Mouse (Mus musculus) kidney, adult 18-20 months (tissue): ENCODE results near the gene Nadk.
A peak's percentile ranks its signal among the peaks of the same experiment; 100 is the strongest.
"Not testable (repeated sequence)": the region's sequence is repeated elsewhere in the genome, so short reads cannot be mapped to it uniquely, and the experiment has no call there.

ENCODE experiments used
- DNase-seq: peaks from one replicate; pipeline ENCODE4 v3.0.0; 2021

Nadk gene

DNA sequence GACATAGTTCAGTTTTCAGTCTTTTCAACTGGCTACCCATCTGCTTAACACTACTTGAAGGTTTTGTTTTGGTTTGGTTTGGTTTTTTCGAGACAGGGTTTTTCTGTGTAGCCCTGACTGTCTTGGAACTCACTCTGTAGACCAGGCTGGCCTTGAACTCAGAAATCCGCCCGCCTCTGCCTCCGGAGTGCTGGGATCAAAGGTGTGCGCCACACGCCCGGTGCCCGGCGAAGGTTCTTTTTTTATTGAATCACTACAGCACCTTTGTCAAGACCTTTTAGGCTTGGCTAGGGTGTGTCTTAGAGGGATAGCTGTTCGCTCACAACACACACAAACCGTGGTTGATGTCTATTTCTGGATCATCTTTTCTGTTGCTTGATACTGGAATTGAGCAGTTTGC is 8.1 kb downstream of the Nadk start:
- DNase-seq: not testable (repeated sequence)

DNA sequence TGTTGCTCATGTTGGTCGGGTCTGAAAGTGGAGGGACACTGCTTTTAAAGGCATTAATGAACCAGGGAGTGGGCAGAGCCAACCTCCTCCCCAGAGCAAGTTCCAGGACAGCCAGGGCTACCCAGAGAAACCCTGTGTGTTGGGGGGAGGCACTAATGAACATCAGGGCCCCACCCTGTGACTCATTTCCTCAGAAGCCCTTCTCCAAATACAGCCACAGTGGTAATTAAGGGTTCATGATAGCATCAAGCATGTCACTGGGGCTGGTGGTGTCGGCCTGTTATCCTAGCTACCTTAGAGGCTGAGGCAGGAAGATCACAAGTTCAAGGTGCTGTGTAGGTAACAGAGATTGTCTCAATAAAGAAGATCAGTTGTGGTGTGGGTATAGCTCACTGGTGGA is 9.3 kb downstream of the Nadk start:
- DNase-seq: no peak

DNA sequence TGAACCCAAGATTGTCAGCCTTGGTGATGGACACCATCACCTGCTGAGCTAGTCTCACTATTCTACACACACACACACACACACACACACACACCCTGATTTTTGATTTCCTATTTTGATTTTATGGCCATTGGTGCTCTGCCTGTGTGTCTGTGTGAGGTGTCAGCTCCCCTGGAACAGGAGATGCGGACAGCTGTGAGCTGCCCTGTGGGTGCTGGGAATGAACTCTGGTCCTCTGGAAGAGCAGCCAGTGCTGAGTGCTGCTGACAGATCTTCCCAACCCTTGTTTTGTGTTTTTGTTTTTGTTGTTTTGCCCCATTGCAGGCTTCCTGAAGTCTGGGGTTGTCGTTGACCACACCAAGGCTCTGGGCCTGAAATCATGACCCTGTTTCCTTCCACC is 11.0 kb downstream of the Nadk start:
- no peak for DNase-seq

- DNase-seq: no peak
Observed at GRCm38 (mm10) chr4:155573876-155574275, 11.7 kb downstream of the Nadk start.

- DNase-seq: no peak
Observed at GRCm38 (mm10) chr4:155574931-155575330, 12.8 kb downstream of the Nadk start.

GRCm38 (mm10) chr4:155575521-155575920 is 13.3 kb downstream of the Nadk start:
- DNase-seq: no peak

DNA sequence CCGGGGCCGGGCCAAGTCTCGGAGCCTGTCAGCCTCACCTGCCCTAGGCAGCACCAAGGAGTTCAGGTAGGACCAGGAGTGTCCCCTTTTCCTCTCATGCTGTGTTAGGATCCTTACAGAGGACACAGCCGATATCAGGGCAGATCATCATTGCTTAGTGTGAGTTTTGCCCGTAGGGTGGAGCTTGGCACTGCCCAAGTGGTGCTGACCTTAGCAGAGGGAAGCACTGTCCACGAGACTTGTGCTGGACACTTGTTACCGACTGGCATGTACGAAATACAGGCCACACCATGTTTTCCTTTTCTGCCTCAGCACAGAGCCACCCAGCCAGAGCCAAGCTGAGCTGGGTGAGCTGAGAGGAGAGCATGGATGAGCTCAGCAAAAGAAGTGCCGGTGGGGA is 15.0 kb downstream of the Nadk start:
- DNase-seq: peak; percentile 50

DNA sequence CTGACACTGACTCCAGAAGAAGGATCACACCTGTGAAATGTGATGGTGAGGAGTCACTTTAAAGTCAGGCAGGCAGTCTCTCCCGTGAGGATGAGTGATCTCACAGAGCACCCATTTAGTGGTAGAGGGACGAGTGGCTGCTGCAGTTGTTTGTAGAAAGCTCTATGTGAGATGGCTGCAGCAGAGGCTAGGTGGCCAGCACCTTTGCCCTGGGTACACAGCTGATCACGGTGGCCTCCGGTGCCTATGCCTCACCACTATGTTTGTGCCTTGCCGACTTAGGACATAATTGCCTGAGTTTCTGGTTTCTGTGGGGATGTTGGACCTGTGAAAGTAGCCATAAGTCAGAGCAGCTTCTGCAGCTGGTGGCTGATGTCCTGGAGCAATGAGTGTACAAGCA is 15.6 kb downstream of the Nadk start:
- DNase-seq: no peak

GRCm38 (mm10) chr4:155578336-155579125 is 16.4 kb downstream of the Nadk start:
- peak; percentile 67 for DNase-seq

DNA sequence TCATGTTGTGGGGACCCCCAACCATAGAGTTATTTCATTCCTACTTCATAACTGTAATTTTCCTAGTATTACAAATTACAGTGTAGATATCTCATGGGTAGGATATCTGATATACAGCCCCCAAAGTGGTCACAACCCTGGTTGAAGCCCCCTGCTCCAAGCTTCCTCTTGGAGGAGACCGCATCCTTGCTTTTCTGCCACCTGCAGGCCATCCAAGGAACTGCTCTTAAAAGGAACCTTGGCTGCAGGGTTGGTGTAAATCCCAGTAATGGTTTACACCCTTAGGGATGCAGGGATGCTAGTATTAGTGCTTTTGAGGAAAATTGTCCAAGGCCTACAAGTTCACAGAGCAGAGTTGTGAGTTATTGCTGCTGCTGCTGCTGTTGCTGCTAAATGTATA is 18.2 kb downstream of the Nadk start:
- peak; percentile 54 for DNase-seq

- no peak for DNase-seq
Observed at GRCm38 (mm10) chr4:155582279-155582905, 20.2 kb downstream of the Nadk start.

GRCm38 (mm10) chr4:155589356-155589755 is 27.2 kb downstream of the Nadk start:
- DNase-seq: no peak

- no peak for DNase-seq
Observed at GRCm38 (mm10) chr4:155591012-155591719, 29.0 kb downstream of the Nadk start.

GRCm38 (mm10) chr4:155593780-155594179 is 31.6 kb downstream of the Nadk start:
- DNase-seq: no peak

DNA sequence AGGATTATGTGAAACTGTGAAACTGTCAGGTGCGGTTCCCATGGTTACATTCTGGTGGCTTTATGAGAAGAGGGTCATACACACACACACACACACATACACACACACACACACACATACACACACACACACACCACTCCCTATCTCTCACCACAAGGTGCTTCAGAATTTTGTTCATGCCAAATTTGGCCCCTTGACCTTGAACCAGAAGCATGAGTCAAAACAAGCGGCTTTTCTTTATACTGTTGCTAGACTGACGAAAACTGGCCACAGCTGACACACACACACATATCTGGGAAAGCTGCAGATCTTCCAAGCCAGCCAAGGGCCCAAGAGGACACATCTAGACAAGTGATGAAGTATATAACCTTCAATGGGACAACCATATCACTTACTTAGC is 33.6 kb downstream of the Nadk start:
- no peak for DNase-seq

DNA sequence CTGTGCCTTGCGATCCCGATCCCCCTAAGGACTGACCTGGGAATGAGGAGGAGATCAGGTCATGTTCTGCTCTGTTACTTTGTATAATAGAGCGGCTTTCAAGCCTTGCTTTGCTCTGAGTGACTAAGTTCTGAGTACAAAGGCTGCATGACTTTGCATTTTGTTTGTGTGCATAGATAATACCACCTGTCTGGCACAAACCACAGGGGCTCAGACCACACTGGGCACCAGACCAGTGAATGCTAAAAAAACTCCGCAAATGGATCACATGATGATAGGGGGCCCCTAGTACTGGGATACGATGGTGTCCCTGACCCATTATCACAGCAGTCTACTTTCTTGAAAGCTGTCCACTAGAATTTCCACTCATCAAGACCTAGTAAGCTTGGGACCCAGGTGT is 34.4 kb downstream of the Nadk start:
- DNase-seq: no peak

GRCm38 (mm10) chr4:155598536-155598935 is 36.4 kb downstream of the Nadk start:
- DNase-seq: no peak

DNA sequence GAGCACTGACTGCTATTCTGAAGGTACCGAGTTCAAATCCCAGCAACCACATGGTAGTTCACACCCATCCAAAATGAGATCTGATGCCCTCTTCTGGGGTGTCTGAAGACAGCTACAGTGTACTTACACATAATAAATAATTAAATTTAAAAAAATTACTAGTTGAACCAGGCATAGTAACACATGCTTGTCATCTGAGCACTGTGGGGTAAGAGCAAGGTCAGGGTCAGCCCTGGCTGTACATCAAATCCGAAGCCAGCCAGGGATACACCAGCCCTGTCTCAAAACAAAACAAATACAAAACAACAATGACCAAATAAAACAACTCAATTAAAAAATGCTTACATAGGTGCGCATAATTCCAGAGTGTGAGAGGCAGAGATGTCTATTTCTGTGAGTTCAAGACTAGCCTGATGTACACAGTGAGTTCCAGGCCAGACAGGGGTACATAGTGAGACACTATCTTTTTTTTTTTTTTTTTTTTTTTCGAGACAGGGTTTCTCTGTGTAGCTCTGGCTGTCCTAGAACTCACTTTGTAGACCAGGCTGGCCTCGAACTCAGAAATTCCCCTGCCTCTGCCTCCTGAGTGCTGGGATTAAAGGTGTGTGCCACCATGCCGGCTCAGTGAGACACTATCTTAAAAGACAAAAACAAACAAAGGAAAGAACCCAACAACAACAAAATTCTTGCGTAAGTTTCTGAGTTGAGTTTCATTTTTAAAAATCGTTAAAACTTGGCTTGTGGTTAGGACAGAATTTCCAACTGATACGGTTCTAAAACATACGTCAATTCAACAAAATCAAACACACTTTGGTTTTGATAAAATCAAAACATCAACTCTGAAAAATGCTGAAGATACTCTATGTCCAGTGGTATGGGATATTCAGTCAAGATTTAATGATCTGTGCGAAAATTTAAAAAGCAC is 38.0 kb downstream of the Nadk start:
- DNase-seq: no peak

DNA sequence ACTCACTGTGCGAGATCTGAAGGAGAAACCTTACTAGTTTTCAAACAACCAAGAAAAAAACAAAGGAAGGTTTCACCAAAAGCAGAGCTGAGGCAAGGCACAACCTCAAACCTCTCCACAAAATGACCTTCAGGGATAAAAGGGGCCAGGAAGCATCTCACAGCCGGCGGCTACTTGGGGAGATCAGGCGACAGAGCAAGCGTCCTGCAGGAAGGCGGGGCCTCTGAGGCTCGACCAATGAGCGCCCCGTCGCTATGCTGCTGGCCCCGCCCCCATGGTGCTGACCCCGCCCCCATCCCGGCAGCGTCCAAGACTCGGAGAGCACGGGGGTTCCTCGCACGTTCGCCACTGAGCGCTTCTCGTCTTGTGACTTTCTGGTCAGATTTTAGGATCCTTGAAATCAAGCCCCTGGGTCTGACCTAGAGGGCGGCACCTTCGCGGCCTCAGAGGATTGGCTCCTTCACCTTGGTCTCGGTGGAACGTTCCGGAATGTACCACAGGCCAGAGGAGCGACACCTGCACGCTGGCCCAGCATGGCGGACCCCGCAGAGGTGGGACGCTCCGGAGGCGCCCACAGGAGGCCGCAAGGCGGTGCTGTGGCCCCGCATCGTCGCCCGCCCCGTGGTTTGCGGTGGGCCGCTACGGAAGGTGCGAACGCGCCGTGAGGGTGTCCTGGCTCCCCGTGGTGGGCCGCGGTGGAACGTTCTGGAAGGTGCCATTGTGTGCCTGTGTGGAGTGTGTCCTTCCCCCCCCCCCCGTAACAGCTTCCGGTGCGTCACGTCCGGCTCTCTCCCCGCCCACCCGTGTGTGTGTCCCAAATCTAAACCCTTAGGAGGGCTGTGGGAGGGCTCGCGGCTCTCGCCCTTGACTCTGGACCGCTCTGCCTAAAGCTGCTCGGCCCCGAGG is 39.2 kb downstream of the Nadk start, which contains the start of gene Slc35e2:
Slc35e2 (plus strand) TSS at position 326 of the 906 bp plus-strand sequence.
- peak; percentile 99 for DNase-seq

GRCm38 (mm10) chr4:155601997-155602456 is 39.8 kb downstream of the Nadk start:
- DNase-seq: no peak

- DNase-seq: no peak
Observed at GRCm38 (mm10) chr4:155602753-155603152, 40.6 kb downstream of the Nadk start.

DNA sequence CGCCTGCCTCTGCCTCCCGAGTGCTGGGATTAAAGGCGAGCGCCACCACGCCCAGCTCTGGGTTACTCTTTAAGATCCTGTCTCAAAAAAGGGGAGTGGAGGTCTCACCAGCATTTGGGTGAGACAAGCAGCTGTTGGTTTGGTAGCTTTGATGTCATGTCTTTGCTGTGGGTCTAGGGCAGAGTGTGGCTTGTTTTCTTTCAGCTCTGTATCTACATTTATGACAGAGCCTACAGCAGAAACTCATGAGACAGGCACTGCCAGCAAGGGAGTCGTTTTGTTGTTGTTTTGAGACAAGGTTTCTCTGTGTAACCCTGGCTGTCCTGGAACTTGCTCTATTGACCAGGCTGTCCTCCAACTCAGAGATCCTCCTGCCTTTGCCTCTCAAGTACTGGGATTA is 41.6 kb downstream of the Nadk start:
- no peak for DNase-seq
